Mouse (Mus musculus): ENCODE results near the gene Pnkd.

- no peak for TF ChIP-seq POLR2A (IDR thresholded peaks at IDR 0.05; ENCODE audit: borderline replicate concordance, low read depth, low read length)
- no peak for TF ChIP-seq CTCF (IDR thresholded peaks at IDR 0.05; ENCODE audit: low read depth, low read length)
These were observed 20.2 kb downstream of the Pnkd start for GRCm38 (mm10) chr1:74304946-74305345.

Data from bone marrow macrophage, adult 2 months (primary cell).